Mouse (Mus musculus) liver, embryonic 16.5 days (tissue): ENCODE data around the gene Lamp2. TPM values are rescaled to one million over a fixed set of nuclear protein-coding genes. Genes with fewer than 3 reads are reported as not detected.
A peak's percentile ranks its signal among the peaks of the same experiment; 100 is the strongest.

Experiments used
- ATAC-seq: fragments of 200-750 bp; cut with Nextera tagmentation; 2 replicates; pipeline ENCODE4 v1.8.0; 2017; ENCODE audit warnings: low read depth, mild to moderate bottlenecking, moderate number of reproducible peaks, moderate library complexity
- H3K27ac ChIP-seq: fragments of 300-500 bp; sonication (generic); 2 replicates; pipeline ENCODE4 v1.5.1; 2014; ENCODE audit warnings: mild to moderate bottlenecking, low read length
- H3K27me3 ChIP-seq: fragments of 300-500 bp; sonication (generic); 2 replicates; pipeline ENCODE4 v1.6.1; 2014; ENCODE audit warnings: low read depth, low read length, mixed read lengths; ENCODE audit not compliant: control insufficient read depth, insufficient read depth
- H3K36me3 ChIP-seq: fragments of 300-500 bp; sonication (generic); 2 replicates; pipeline ENCODE4 v1.6.1; 2014; ENCODE audit warnings: mild to moderate bottlenecking; ENCODE audit not compliant: control insufficient read depth, insufficient read depth
- H3K4me1 ChIP-seq: fragments of 300-500 bp; sonication (generic); 2 replicates; pipeline ENCODE4 v1.6.1; 2014; ENCODE audit warnings: low read depth, low read length, mixed read lengths; ENCODE audit not compliant: control insufficient read depth
- H3K4me2 ChIP-seq: fragments of 300-500 bp; sonication (generic); 2 replicates; pipeline ENCODE4 v1.6.1; 2014; ENCODE audit warnings: low read depth, low read length, mixed read lengths
- H3K4me3 ChIP-seq: fragments of 300-500 bp; sonication (generic); 2 replicates; pipeline ENCODE4 v1.5.1; 2014; ENCODE audit warnings: low read depth, mild to moderate bottlenecking, low read length
- H3K9ac ChIP-seq: fragments of 300-500 bp; sonication (generic); 2 replicates; pipeline ENCODE4 v1.6.1; 2014; ENCODE audit warnings: low read depth, low read length
- H3K9me3 ChIP-seq: fragments of 300-500 bp; sonication (generic); replicated peaks from 2 replicates; pipeline ENCODE4 v1.6.1; 2016; ENCODE audit warnings: low read length; ENCODE audit not compliant: control insufficient read depth
- WGBS: fragments of 180-500 bp; shearing (Covaris S2); extraction: QIAGEN DNeasy Blood & Tissue Kit; methylation state at CpG from one replicate; pipeline ENCODE4 v1.1.7; 2014; ENCODE audit not compliant: insufficient replicate concordance; 5-methylcytosine and 5-hydroxymethylcytosine counted together
- polyA plus RNA-seq: library from polyadenylated mRNA; unstranded; fragments of >200 nt; fragmentation: Nextera tagmentation; extraction: Ambion mirVana; gene quantifications from 2 replicates; pipeline ENCODE4 v1.2.1, GENCODE M21; 2015

Gene Lamp2
- polyA plus RNA-seq, 1 experiment from 2014 or later, result 95.1 TPM

DNA sequence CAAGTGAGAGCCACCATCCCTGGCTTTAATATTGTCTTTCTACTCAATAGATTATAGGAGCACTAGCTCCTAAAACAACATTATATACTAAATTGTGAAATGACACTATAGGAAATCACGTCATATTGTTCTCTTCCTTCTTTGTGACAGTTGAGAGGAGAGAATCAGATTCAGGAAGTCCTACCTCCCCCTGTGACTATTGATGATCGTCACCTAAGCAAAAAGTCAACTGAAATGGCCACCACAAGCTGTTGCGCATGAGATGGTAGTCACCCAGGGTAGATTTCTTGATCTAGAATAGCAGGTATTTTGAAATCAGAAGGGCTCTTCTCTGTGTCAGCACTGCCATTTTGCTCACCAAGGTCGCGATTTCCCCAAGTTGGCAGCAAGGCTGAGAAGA lies 5.8 kb upstream of the Lamp2 start:
- no peak overlapping the region for H3K9ac ChIP-seq
- H3K27me3 ChIP-seq, result no peaks in the 10 kb centered on the region
- H3K27ac ChIP-seq, result no peak overlapping the region
- no peak overlapping the region for H3K4me3 ChIP-seq
- H3K4me1 ChIP-seq, result no peaks in the 10 kb centered on the region
- no peaks in the 10 kb centered on the region for H3K36me3 ChIP-seq
- ATAC-seq, result no peak
- no peak overlapping the region for H3K4me2 ChIP-seq
- no peaks in the 10 kb centered on the region for H3K9me3 ChIP-seq
- 57% methylated on average over 5 of the region's 5 CpGs for WGBS

- no peaks in the 10 kb centered on the region for H3K4me1 ChIP-seq
- no peak for ATAC-seq
- H3K4me2 ChIP-seq, result no peak overlapping the region
- H3K27ac ChIP-seq, result 0 out of 2 replicates have a peak overlapping the region, but pooled peaks have one; percentile 6
- no peaks in the 10 kb centered on the region for H3K9me3 ChIP-seq
- H3K4me3 ChIP-seq, result no peak overlapping the region
- no peaks in the 10 kb centered on the region for H3K27me3 ChIP-seq
- 28% methylated on average over 3 of the region's 3 CpGs for WGBS
- no peak overlapping the region for H3K9ac ChIP-seq
- no peaks in the 10 kb centered on the region for H3K36me3 ChIP-seq
Observed at GRCm38 (mm10) chrX:38460887-38461286, 4.6 kb upstream of the Lamp2 start.

GRCm38 (mm10) chrX:38459076-38459475 lies 2.8 kb upstream of the Lamp2 start:
- Histone ChIP-seq H3K4me1 (no peaks in the 10 kb centered on the region), H3K4me2 (no peak overlapping the region), H3K9me3 (no peaks in the 10 kb centered on the region), H3K36me3 (no peaks in the 10 kb centered on the region), H3K27me3 (no peaks in the 10 kb centered on the region), H3K4me3 (no peak overlapping the region), H3K9ac (no peak overlapping the region), H3K27ac (no peak overlapping the region)
- no peak for ATAC-seq
- WGBS, result 70% methylated on average over 8 of the region's 8 CpGs

GRCm38 (mm10) chrX:38456635-38457006 lies 367 bp upstream of the Lamp2 start:
- Histone ChIP-seq H3K36me3 (no peaks in the 10 kb centered on the region), H3K4me1 (no peaks in the 10 kb centered on the region), H3K4me2 (peak overlapping the region; percentile 7; the same call in 1 of the 2 replicates), H3K9ac (no peak overlapping the region), H3K27ac (no peak overlapping the region), H3K27me3 (no peaks in the 10 kb centered on the region), H3K9me3 (no peaks in the 10 kb centered on the region), H3K4me3 (no peak overlapping the region)
- ATAC-seq, result no peak
- WGBS, result 29% methylated on average over 3 of the region's 3 CpGs

GRCm38 (mm10) chrX:38455474-38455873 lies 780 bp downstream of the Lamp2 start:
- Histone ChIP-seq H3K27ac (no peak overlapping the region), H3K4me2 (peak overlapping the region; percentile 65), H3K36me3 (peaks cover 4% of the 10 kb centered on the region; the same call in 1 of the 2 replicates), H3K4me1 (no peaks in the 10 kb centered on the region), H3K4me3 (peak overlapping the region; percentile 71), H3K9ac (peak overlapping the region; percentile 73), H3K9me3 (no peaks in the 10 kb centered on the region), H3K27me3 (no peaks in the 10 kb centered on the region)
- WGBS, result 17% methylated on average over 7 of the region's 7 CpGs
- ATAC-seq, result no peak

- Histone ChIP-seq H3K9ac (no peak overlapping the region), H3K4me2 (peak overlapping the region; percentile 65), H3K27ac (no peak overlapping the region), H3K4me1 (no peaks in the 10 kb centered on the region), H3K9me3 (no peaks in the 10 kb centered on the region), H3K4me3 (peak overlapping the region; percentile 71), H3K36me3 (peaks cover 8% of the 10 kb centered on the region), H3K27me3 (no peaks in the 10 kb centered on the region)
- ATAC-seq, result no peak
- WGBS, result 22% methylated on average over 2 of the region's 2 CpGs
Observed at GRCm38 (mm10) chrX:38454900-38455299, 1.4 kb downstream of the Lamp2 start.

DNA sequence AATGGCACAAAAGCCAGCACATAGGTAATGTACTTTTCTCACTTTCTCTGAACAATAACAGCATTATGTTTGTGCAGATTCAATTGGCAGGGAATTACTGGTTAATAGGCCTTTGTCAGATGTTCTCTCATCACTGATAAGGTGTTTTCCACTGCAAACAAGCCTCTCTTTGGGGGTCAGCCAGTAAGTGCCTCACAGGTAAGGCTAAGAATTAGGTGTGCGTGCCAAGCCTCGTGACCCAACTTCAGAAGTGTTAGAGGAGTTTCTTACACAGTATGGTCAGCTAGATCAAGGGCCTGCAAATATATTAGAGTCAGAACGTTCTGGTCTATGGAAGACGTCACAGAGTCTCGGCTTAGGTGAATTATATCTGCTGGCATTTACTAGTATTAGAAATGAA lies 2.3 kb downstream of the Lamp2 start:
- Histone ChIP-seq H3K27ac (no peak overlapping the region), H3K4me1 (no peaks in the 10 kb centered on the region), H3K9me3 (no peaks in the 10 kb centered on the region), H3K9ac (no peak overlapping the region), H3K27me3 (no peaks in the 10 kb centered on the region), H3K4me3 (no peak overlapping the region), H3K4me2 (no peak overlapping the region), H3K36me3 (peaks cover 10% of the 10 kb centered on the region)
- WGBS, result 71% methylated on average over 5 of the region's 5 CpGs
- no peak for ATAC-seq

GRCm38 (mm10) chrX:38450476-38450875 lies 5.8 kb downstream of the Lamp2 start:
- H3K4me2 ChIP-seq, result no peak overlapping the region
- ATAC-seq, result no peak
- H3K27ac ChIP-seq, result no peak overlapping the region
- H3K4me3 ChIP-seq, result no peak overlapping the region
- WGBS, result 77% methylated on average over 6 of the region's 6 CpGs
- no peaks in the 10 kb centered on the region for H3K27me3 ChIP-seq
- H3K36me3 ChIP-seq, result peaks cover 10% of the 10 kb centered on the region
- H3K4me1 ChIP-seq, result no peaks in the 10 kb centered on the region
- no peak overlapping the region for H3K9ac ChIP-seq
- no peaks in the 10 kb centered on the region for H3K9me3 ChIP-seq

DNA sequence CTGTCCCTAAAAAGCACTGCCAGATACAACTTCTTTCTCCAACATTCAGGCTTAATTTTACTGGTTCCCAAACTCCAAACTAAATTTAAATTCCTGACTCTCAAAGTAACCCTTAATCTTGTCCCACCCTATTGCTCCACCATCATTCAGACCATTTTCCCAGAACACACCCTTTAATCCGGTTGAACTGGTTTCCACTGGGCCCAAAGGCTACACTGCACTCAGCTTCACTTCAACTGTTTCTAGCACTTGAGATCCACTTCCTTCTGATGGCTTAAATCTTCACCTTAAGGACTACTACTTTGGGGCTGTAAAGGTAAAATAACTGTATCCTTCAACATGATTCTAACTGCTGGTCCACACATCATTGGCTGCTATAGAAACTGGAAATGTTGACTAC lies 10.5 kb downstream of the Lamp2 start:
- H3K36me3 ChIP-seq, result peaks cover 6% of the 10 kb centered on the region
- no peak overlapping the region for H3K4me2 ChIP-seq
- no peak for ATAC-seq
- no peak overlapping the region for H3K27ac ChIP-seq
- H3K4me3 ChIP-seq, result no peak overlapping the region
- H3K9me3 ChIP-seq, result no peaks in the 10 kb centered on the region
- no peak overlapping the region for H3K9ac ChIP-seq
- no peaks in the 10 kb centered on the region for H3K27me3 ChIP-seq
- H3K4me1 ChIP-seq, result no peaks in the 10 kb centered on the region
- 54% methylated on average over 1 of the region's 1 CpGs for WGBS
